Mouse (Mus musculus) embryonic facial prominence, embryonic 11.5 days (tissue): ENCODE measurements around the gene Gm43720. TPM values are rescaled to one million over a fixed set of nuclear protein-coding genes. Genes with fewer than 3 reads are reported as not detected.

Source experiments
- ATAC-seq: fragments of 200-750 bp; cut with Nextera tagmentation; replicated peaks from 2 replicates; pipeline ENCODE4 v1.8.0; 2017; ENCODE audit warnings: low read depth; ENCODE audit not compliant: insufficient number of reproducible peaks, low FRiP score, low TSS enrichment
- DNase-seq: peaks from one replicate; pipeline ENCODE4 v3.0.0-alpha.2; 2015; ENCODE audit warnings: low spot score
- H3K27ac ChIP-seq: fragments of 300-500 bp; sonication (generic); replicated peaks from 2 replicates; pipeline ENCODE4 v1.5.1; 2014; ENCODE audit warnings: mild to moderate bottlenecking, low read depth, low read length, control low read depth
- H3K27me3 ChIP-seq: fragments of 300-500 bp; sonication (generic); 2 replicates; pipeline ENCODE4 v1.6.1; 2014; ENCODE audit warnings: mild to moderate bottlenecking, low read length, moderate library complexity, mixed read lengths; ENCODE audit not compliant: control insufficient read depth, insufficient read depth
- H3K36me3 ChIP-seq: fragments of 300-500 bp; sonication (generic); replicated peaks from 2 replicates; pipeline ENCODE4 v1.6.1; 2014; ENCODE audit warnings: low read depth, mild to moderate bottlenecking, low read length, moderate library complexity, mixed read lengths; ENCODE audit not compliant: control insufficient read depth, insufficient read depth
- H3K4me1 ChIP-seq: fragments of 300-500 bp; sonication (generic); 2 replicates; pipeline ENCODE4 v1.6.1; 2014; ENCODE audit warnings: low read length, mixed read lengths; ENCODE audit not compliant: control insufficient read depth, insufficient read depth
- H3K4me2 ChIP-seq: fragments of 300-500 bp; sonication (generic); 2 replicates; pipeline ENCODE4 v1.6.1; 2014; ENCODE audit warnings: low read depth, mild to moderate bottlenecking, control low read depth, low read length, moderate library complexity
- H3K4me3 ChIP-seq: fragments of 300-500 bp; sonication (generic); 2 replicates; pipeline ENCODE4 v1.5.1; 2014; ENCODE audit warnings: low read depth, low read length, control low read depth
- H3K9ac ChIP-seq: fragments of 300-500 bp; sonication (generic); replicated peaks from 2 replicates; pipeline ENCODE4 v1.6.1; 2014; ENCODE audit warnings: mild to moderate bottlenecking, control low read depth, low read length
- H3K9me3 ChIP-seq: fragments of 300-500 bp; sonication (generic); replicated peaks from 2 replicates; pipeline ENCODE4 v1.6.1; 2016; ENCODE audit warnings: mild to moderate bottlenecking, low read length, inconsistent platforms, mixed read lengths; ENCODE audit not compliant: control insufficient read depth
- WGBS: fragments of 180-500 bp; shearing (Covaris S2); extraction: QIAGEN DNeasy Blood & Tissue Kit; methylation state at CpG from one replicate; pipeline ENCODE4 v1.1.7; 2014; 5-methylcytosine and 5-hydroxymethylcytosine counted together
- polyA plus RNA-seq: library from polyadenylated mRNA; unstranded; fragments of >200 nt; fragmentation: Nextera tagmentation; extraction: Ambion mirVana; gene quantifications from 2 replicates; pipeline ENCODE4 v1.2.1, GENCODE M21; 2014

Gene Gm43720
- polyA plus RNA-seq, 1 experiment from 2014 or later: not detected

GRCm38 (mm10) chr5:138253061-138253460 lies 26.7 kb downstream of the Gm43720 start:
- H3K27ac ChIP-seq: no peak overlapping the region
- 92% methylated on average over 3 of the region's 3 CpGs for WGBS
- no peaks in the 10 kb centered on the region for H3K9me3 ChIP-seq
- DNase-seq (no peak), ATAC-seq (no peak)
- no peaks in the 10 kb centered on the region for H3K4me1 ChIP-seq
- H3K9ac ChIP-seq: no peak overlapping the region
- no peak overlapping the region for H3K4me3 ChIP-seq
- no peak overlapping the region for H3K4me2 ChIP-seq
- H3K27me3 ChIP-seq: no peaks in the 10 kb centered on the region
- H3K36me3 ChIP-seq: no peaks in the 10 kb centered on the region

- Histone ChIP-seq H3K4me2 (no peak overlapping the region), H3K36me3 (no peaks in the 10 kb centered on the region), H3K4me1 (no peaks in the 10 kb centered on the region), H3K27ac (no peak overlapping the region), H3K27me3 (no peaks in the 10 kb centered on the region), H3K9me3 (no peaks in the 10 kb centered on the region), H3K9ac (no peak overlapping the region), H3K4me3 (no peak overlapping the region)
- DNase-seq (no peak), ATAC-seq (no peak)
- 83% methylated on average over 12 of the region's 12 CpGs for WGBS
Observed at GRCm38 (mm10) chr5:138251144-138251543, 28.6 kb downstream of the Gm43720 start.

- ATAC-seq: no peak
- Histone ChIP-seq H3K4me3 (no peak overlapping the region), H3K9ac (no peak overlapping the region), H3K4me2 (no peak overlapping the region), H3K9me3 (no peaks in the 10 kb centered on the region), H3K27ac (no peak overlapping the region), H3K27me3 (no peaks in the 10 kb centered on the region), H3K36me3 (no peaks in the 10 kb centered on the region), H3K4me1 (no peaks in the 10 kb centered on the region)
- no peak for DNase-seq
- 54% methylated on average over 2 of the region's 2 CpGs for WGBS
Observed at GRCm38 (mm10) chr5:138241511-138241910, 38.2 kb downstream of the Gm43720 start.

GRCm38 (mm10) chr5:138234224-138234623 lies 45.5 kb downstream of the Gm43720 start:
- ATAC-seq: no peak

GRCm38 (mm10) chr5:138233778-138234177 lies 46.0 kb downstream of the Gm43720 start:
- no peak overlapping the region for H3K9ac ChIP-seq
- no peaks in the 10 kb centered on the region for H3K27me3 ChIP-seq
- H3K4me2 ChIP-seq: no peak overlapping the region
- H3K36me3 ChIP-seq: no peaks in the 10 kb centered on the region
- DNase-seq (no peak), ATAC-seq (no peak)
- no peaks in the 10 kb centered on the region for H3K4me1 ChIP-seq
- WGBS: 89% methylated on average over 2 of the region's 2 CpGs
- H3K27ac ChIP-seq: no peak overlapping the region
- no peaks in the 10 kb centered on the region for H3K9me3 ChIP-seq
- no peak overlapping the region for H3K4me3 ChIP-seq

More at GRCm38 (mm10) chr5:138234224-138234623, 45.5 kb downstream of the Gm43720 start:
- no peaks in the 10 kb centered on the region for H3K36me3 ChIP-seq
- H3K4me3 ChIP-seq: no peak overlapping the region
- H3K27me3 ChIP-seq: no peaks in the 10 kb centered on the region
- no peak overlapping the region for H3K9ac ChIP-seq
- DNase-seq: no peak
- H3K4me2 ChIP-seq: no peak overlapping the region
- no peaks in the 10 kb centered on the region for H3K9me3 ChIP-seq
- H3K4me1 ChIP-seq: no peaks in the 10 kb centered on the region
- no peak overlapping the region for H3K27ac ChIP-seq

GRCm38 (mm10) chr5:138229511-138229910 lies 50.2 kb downstream of the Gm43720 start:
- no peaks in the 10 kb centered on the region for H3K4me1 ChIP-seq
- H3K9ac ChIP-seq: no peak overlapping the region
- DNase-seq (no peak), ATAC-seq (no peak)
- 85% methylated on average over 3 of the region's 3 CpGs for WGBS
- H3K27ac ChIP-seq: no peak overlapping the region
- no peaks in the 10 kb centered on the region for H3K27me3 ChIP-seq
- no peak overlapping the region for H3K4me2 ChIP-seq
- no peak overlapping the region for H3K4me3 ChIP-seq
- no peaks in the 10 kb centered on the region for H3K36me3 ChIP-seq
- H3K9me3 ChIP-seq: no peaks in the 10 kb centered on the region

- no peak overlapping the region for H3K9ac ChIP-seq
- no peaks in the 10 kb centered on the region for H3K4me1 ChIP-seq
- ATAC-seq: no peak
- no peak for DNase-seq
- H3K4me3 ChIP-seq: no peak overlapping the region
- no peaks in the 10 kb centered on the region for H3K27me3 ChIP-seq
- no peaks in the 10 kb centered on the region for H3K9me3 ChIP-seq
- no peak overlapping the region for H3K4me2 ChIP-seq
- no peaks in the 10 kb centered on the region for H3K36me3 ChIP-seq
- H3K27ac ChIP-seq: no peak overlapping the region
- 59% methylated on average over 3 of the region's 3 CpGs for WGBS
Observed at GRCm38 (mm10) chr5:138228026-138228425, 51.7 kb downstream of the Gm43720 start.

- 62% methylated on average over 2 of the region's 2 CpGs for WGBS
- Histone ChIP-seq H3K4me2 (no peak overlapping the region), H3K4me1 (no peaks in the 10 kb centered on the region), H3K9me3 (no peaks in the 10 kb centered on the region), H3K4me3 (no peak overlapping the region), H3K36me3 (no peaks in the 10 kb centered on the region), H3K27ac (no peak overlapping the region), H3K27me3 (no peaks in the 10 kb centered on the region), H3K9ac (no peak overlapping the region)
- no peak for DNase-seq
- ATAC-seq: no peak
Observed at GRCm38 (mm10) chr5:138227367-138227766, 52.4 kb downstream of the Gm43720 start.
